Mouse (Mus musculus): ENCODE measurements around the gene Grip1.
A peak's percentile ranks its signal among the peaks of the same experiment; 100 is the strongest.

Gene Grip1

GRCm38 (mm10) chr10:119564862-119565261, 111.2 kb downstream of the Grip1 start:
- DNase-seq (ENCODE audit: low read depth, low spot score): no peak

DNA sequence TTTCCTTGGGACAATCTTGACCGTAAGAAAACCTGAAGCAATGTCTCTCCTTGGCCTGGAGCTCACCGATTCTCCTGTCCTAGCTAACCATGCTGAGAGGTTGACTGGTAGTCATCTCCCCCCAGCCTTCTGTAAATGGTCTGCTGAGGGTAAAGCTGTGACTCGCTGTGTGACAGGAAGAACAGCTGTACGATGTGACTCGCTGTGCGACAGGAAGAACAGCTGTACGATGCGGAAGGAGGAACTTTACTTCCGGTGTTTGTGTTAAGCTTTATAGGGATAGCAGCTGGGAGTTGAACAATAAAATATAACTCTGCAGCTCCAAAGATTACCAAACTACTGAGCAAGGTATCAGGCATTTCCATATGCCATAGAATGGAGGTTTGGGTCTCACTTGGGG, 119.5 kb downstream of the Grip1 start:
- DNase-seq (ENCODE audit: low read depth, low spot score): no peak

DNA sequence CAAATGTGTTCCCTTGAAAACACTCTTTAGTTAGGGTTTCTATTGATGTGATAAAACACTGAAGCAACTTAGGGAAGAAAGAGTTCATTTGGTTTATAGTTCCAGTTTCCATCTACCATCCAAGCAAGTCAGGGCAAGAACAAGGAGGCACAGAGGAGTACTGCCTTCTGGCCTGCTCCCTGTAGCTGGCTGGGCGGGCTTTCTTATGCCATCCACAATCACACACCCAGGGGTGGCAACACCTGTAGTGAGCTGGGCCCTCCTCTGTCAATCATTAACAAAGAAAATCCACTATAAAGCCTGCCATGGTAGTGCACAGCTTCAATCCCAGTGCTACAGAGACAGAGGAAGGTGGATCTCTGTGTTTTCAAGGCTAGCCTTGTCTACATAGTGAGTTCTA, 122.2 kb downstream of the Grip1 start:
- DNase-seq (ENCODE audit: low read depth, low spot score): no peak

DNA sequence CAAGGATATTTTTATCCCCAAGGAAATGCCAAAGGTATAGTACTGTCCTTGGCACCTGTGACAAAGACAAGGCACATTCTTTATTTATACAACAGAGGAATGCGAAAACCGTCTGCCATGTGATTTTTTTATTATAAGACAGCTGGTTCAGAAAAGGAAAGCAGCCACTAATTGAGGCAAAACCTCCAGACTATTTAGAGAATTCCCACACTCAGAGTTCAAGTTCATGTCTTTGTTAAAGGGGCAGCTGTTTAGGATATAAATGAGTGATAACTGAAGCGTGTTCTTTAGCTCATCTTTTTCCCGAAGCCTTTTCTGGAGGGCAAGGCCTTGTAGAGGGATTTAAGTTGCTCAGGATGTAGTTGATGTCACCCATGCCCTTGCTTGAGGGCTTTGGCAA, 126.4 kb downstream of the Grip1 start:
- DNase-seq (ENCODE audit: low read depth, low spot score): no peak

- DNase-seq (ENCODE audit: low read depth, low spot score): no peak
Observed at GRCm38 (mm10) chr10:119584666-119585065, 131.0 kb downstream of the Grip1 start.

GRCm38 (mm10) chr10:119586976-119587375, 133.3 kb downstream of the Grip1 start:
- DNase-seq (ENCODE audit: low read depth, low spot score): no peak

GRCm38 (mm10) chr10:119596822-119597221, 143.2 kb downstream of the Grip1 start:
- DNase-seq (ENCODE audit: low read depth, low spot score): no peak

GRCm38 (mm10) chr10:119607501-119607900, 153.9 kb downstream of the Grip1 start:
- DNase-seq (ENCODE audit: low read depth, low spot score): no peak

DNA sequence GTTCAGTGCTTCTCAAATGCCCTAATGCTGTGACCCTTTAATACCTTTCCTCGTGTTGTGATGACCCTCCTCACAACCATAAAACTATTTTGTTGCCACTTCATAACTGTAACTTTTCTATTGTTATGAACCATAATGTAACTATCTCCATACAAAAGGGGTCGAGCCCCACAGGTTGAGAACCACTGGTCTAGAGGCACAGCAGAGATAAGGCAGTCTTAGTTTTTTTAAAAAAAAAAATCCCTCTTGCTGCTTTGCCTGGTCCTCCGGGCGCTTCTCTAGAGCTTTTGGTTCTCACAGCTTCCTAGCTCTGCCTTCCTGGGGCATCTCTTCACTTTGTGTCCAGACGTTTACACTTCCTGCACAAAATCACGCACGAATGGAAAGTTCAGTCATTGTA, 155.4 kb downstream of the Grip1 start:
- DNase-seq (ENCODE audit: low read depth, low spot score): no peak

DNA sequence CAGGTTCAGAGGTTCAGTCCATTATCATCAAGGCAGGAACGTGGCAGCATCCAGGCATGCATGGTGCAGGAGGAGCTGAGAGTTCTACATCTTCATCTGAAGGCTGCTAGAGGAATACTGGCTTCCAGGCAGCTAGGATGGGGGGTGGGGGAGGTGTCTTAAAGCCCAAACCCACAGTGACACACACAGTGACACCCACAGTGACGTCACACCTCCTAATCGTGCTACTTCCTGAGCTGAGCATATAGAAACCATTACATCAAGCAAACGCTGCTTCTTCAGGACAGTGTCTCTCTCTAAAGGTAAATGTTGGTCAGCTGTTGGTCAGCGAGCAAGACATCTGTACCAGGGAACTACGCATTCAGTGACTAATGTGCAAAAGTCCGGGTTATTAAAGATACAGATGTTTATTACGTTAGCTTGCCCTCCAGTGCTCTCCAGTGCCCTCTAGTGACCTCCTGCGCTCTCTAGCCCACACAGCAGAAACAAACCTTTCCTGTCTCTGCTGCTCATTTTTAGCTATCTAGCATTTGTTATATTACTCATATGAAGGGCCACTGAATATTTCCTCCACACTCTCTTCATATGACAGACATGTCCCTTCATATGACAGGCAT, 156.8 kb downstream of the Grip1 start:
- DNase-seq (ENCODE audit: low read depth, low spot score): peak; percentile 55

DNA sequence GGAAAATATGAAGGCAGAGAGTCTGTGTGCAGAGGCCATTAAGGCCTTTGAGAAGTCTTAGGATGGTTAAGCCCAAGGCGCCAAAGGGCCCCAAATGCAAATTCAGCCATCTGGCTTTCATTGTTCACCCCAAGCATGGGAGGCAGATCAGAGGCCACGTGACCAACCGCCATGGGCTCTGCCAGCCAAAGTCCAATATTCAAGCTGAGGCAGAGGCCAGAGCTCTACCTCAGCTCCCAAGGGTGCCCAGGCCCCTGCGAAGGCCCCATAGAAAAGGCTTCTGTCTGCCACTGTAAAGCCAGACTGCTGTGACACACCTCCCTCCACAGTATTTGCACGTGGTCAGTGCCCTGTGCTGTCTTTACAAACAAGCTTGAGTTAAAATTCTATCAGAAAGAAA, 158.4 kb downstream of the Grip1 start:
- DNase-seq (ENCODE audit: low read depth, low spot score): no peak

DNA sequence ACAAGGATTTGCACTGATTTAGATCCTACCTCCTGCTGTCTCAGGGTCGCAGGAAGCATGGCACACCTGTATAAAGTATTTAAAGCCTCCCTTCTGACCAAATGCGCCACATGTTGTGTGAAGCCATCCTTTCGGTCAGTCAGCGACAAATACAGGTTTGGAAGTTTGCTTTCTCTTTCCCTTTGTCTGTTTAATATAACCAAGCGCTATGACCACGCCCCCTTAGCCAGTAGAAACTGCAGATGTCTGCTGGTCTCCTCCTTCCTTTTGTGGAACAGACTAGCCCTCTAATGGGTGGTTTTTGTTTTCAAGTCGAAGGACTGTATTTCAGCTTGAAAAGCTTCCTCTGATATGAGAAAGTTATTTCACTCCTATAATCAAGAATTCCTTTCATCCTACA, 161.1 kb downstream of the Grip1 start:
- DNase-seq (ENCODE audit: low read depth, low spot score): no peak

- DNase-seq (ENCODE audit: low read depth, low spot score): peak; percentile 65
Observed at GRCm38 (mm10) chr10:119615240-119615885, 161.7 kb downstream of the Grip1 start.

DNA sequence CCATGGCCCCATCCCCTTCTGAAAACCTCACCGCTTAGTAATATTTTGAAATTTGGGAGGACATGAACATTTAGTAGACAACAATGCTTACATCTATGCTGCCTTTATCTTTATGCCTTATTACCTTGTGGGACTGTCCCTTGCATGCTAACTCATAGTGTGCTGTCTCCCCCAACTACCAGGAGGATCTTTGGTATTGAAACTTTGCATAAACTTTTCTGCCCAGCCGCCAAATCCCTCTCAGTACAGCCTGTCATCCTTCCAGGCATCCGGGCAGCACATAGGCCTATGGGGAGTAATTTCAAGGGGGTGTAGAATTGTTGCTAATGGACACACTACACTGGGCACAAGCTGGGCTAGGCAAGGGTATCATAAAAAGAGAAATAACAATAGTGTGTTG, 162.4 kb downstream of the Grip1 start:
- no peak for DNase-seq (ENCODE audit: low read depth, low spot score)

GRCm38 (mm10) chr10:119628656-119629055, 175.0 kb downstream of the Grip1 start:
- DNase-seq (ENCODE audit: low read depth, low spot score): no peak

DNA sequence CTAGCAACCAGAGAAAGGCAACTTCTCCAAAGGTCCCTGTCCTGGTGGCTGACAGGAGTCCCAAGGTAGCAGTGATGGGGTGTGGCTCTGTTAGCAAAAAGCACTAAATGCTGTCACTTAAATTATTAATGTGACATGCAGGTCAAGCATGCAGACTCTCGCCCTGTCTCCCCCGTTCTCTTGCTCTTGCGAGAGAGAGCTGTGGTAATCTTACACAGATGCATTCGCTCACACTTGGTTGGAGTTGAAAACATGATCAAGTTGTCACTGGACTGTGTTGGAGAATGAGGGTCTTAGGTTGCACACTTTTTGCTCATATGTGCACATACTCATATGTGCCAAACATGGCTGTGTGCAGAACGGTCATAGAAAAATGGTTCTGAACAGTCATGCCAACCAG, 176.8 kb downstream of the Grip1 start:
- no peak for DNase-seq (ENCODE audit: low read depth, low spot score)

DNA sequence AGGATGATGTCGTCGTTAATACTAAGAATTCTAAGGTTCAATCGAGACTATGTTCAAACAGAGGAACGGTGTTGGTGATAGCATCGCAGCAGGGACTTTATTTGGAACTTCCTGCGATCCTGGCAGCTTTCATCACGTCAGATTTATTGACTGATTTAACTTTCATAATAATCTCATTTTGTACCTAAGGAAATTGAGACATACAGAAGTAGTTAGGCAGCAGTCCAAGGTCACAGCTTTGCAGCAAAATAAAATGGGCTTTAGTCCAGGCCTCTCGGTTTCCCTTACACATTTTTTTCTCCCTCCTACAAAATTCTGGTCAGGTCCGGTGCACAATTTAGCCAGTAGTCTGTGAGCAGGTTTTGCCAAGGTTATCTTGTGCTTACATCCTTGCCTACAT, 178.3 kb downstream of the Grip1 start:
- no peak for DNase-seq (ENCODE audit: low read depth, low spot score)

GRCm38 (mm10) chr10:119634544-119634943, 180.9 kb downstream of the Grip1 start:
- no peak for DNase-seq (ENCODE audit: low read depth, low spot score)

DNA sequence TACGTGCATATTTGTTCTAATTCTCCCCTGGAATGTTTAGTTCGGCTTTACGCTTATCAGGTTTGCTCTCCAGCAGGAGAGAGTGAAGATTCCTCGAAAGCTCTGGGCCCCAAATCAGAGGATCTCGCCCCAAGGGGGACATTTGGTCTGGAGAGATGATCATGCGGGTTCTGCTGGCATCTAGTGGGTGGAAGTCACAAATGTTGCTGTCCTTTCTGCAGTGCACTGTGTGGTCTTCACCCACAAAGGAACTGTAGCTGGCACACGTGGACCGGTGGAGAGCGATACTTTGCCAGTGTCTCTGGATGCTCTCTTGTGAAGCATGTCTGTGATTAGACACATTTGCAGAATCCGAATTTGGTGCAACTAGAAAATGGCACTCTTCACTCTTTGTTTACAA, 186.9 kb downstream of the Grip1 start:
- DNase-seq (ENCODE audit: low read depth, low spot score): peak; percentile 22

DNA sequence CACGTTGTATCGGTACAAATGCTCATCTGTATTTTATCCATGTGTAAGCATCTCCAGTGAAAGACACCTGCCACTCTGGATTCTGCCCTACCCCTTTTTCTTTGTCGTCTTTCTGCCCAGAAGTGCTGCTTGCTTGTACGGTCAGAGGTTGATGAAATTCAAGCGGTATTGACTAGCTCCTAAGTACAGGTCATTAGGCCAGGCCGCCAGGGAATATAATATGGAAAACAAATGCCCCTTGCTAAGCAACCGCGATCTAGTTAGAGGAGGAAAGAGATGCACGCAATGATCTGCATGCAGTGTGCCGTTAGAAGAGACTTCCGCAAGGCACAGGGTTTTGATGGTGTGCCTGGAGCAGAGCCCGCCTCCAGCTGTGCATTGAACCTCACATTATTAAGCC, 187.4 kb downstream of the Grip1 start:
- DNase-seq (ENCODE audit: low read depth, low spot score): no peak

DNA sequence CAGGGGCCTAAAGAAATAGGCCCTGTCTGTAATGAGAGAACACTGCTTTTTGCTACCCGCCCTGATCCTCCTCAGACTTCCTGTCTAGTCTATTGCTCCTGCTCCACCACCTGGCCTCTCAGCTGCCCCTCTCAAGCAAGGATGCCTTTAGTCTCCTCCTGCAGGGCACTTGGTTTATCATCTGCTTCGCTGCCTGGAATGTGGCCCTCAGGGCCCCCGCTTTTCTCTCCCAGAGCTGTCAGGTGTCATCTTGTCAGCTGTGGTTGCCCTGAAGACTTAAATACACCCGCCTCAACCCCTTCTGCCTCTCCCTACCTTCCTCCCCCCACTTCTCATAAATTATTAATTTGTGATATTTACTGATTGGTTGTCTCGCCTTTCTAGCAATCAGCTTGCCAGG, 190.7 kb downstream of the Grip1 start:
- DNase-seq (ENCODE audit: low read depth, low spot score): no peak

- DNase-seq (ENCODE audit: low read depth, low spot score): peak; percentile 71
Observed at GRCm38 (mm10) chr10:119646500-119647439, 193.1 kb downstream of the Grip1 start.
